Mouse (Mus musculus) stomach, embryonic 14.5 days (tissue): ENCODE results near the gene Sgsm1. TPM values are rescaled to one million over a fixed set of nuclear protein-coding genes. Genes with fewer than 3 reads are reported as not detected.

Experiments
- ATAC-seq: fragments of 200-750 bp; cut with Nextera tagmentation; 2 replicates; pipeline ENCODE4 v1.8.0; 2017; ENCODE audit warnings: low read depth, moderate TSS enrichment; ENCODE audit not compliant: insufficient number of reproducible peaks, insufficient read depth, low FRiP score
- H3K27ac ChIP-seq: fragments of 300-500 bp; sonication (generic); 2 replicates; pipeline ENCODE4 v1.5.1; 2014; ENCODE audit warnings: mild to moderate bottlenecking, low read length, moderate library complexity, mixed read lengths
- H3K27me3 ChIP-seq: fragments of 300-500 bp; sonication (generic); 2 replicates; pipeline ENCODE4 v1.6.1; 2014; ENCODE audit warnings: low read length, control low read depth, mixed read lengths; ENCODE audit not compliant: control insufficient read depth, insufficient read depth
- H3K36me3 ChIP-seq: fragments of 300-500 bp; sonication (generic); 2 replicates; pipeline ENCODE4 v1.6.1; 2014; ENCODE audit warnings: mild to moderate bottlenecking, control low read depth, low read length, moderate library complexity, mixed read lengths; ENCODE audit not compliant: control insufficient read depth, insufficient read depth
- H3K4me1 ChIP-seq: fragments of 300-500 bp; sonication (generic); 2 replicates; pipeline ENCODE4 v1.6.1; 2014; ENCODE audit warnings: low read length, control low read depth, mixed read lengths; ENCODE audit not compliant: control insufficient read depth, insufficient read depth
- H3K4me2 ChIP-seq: fragments of 300-500 bp; sonication (generic); replicated peaks from 2 replicates; pipeline ENCODE4 v1.6.1; 2014; ENCODE audit warnings: low read depth, low read length, control low read depth
- H3K4me3 ChIP-seq: fragments of 300-500 bp; sonication (generic); 2 replicates; pipeline ENCODE4 v1.5.1; 2014; ENCODE audit warnings: low read depth, low read length, control low read depth
- H3K9ac ChIP-seq: fragments of 300-500 bp; sonication (generic); replicated peaks from 2 replicates; pipeline ENCODE4 v1.6.1; 2014; ENCODE audit warnings: low read depth, mild to moderate bottlenecking, control low read depth, low read length, moderate library complexity, mixed read lengths
- H3K9me3 ChIP-seq: fragments of 300-500 bp; sonication (generic); 2 replicates; pipeline ENCODE4 v1.6.1; 2016; ENCODE audit warnings: low read depth, low read length, control low read depth; ENCODE audit not compliant: control insufficient read depth
- WGBS: fragments of 180-500 bp; shearing (Covaris S2); extraction: QIAGEN DNeasy Blood & Tissue Kit; methylation state at CpG from one replicate; pipeline ENCODE4 v1.1.7; 2014; 5-methylcytosine and 5-hydroxymethylcytosine counted together
- polyA plus RNA-seq: library from polyadenylated mRNA; unstranded; fragments of >200 nt; fragmentation: Nextera tagmentation; extraction: Ambion mirVana; gene quantifications from 2 replicates; pipeline ENCODE4 v1.2.1, GENCODE M21; 2014

Sgsm1 gene
- polyA plus RNA-seq, 1 experiment from 2014 or later = 6.4 TPM

- Histone ChIP-seq H3K9me3 (no peaks in the 10 kb centered on the region), H3K4me3 (no peak overlapping the region), H3K4me1 (peaks cover 12% of the 10 kb centered on the region; the same call in 1 of the 2 replicates), H3K4me2 (no peak overlapping the region), H3K27ac (no peak overlapping the region), H3K36me3 (no peaks in the 10 kb centered on the region), H3K27me3 (no peaks in the 10 kb centered on the region), H3K9ac (no peak overlapping the region)
- no peak for ATAC-seq
- 56% methylated on average over 14 of the region's 14 CpGs for WGBS
These were observed 94.1 kb downstream of the Sgsm1 start for GRCm38 (mm10) chr5:113216328-113216960.

GRCm38 (mm10) chr5:113215610-113216011, 95.0 kb downstream of the Sgsm1 start:
- no peak for ATAC-seq
- Histone ChIP-seq H3K4me2 (no peak overlapping the region), H3K4me1 (peaks cover 12% of the 10 kb centered on the region; the same call in 1 of the 2 replicates), H3K4me3 (no peak overlapping the region), H3K9me3 (no peaks in the 10 kb centered on the region), H3K9ac (no peak overlapping the region), H3K27me3 (no peaks in the 10 kb centered on the region), H3K36me3 (no peaks in the 10 kb centered on the region), H3K27ac (no peak overlapping the region)
- WGBS = 64% methylated on average over 9 of the region's 9 CpGs

GRCm38 (mm10) chr5:113214455-113214854, 96.1 kb downstream of the Sgsm1 start:
- 0 out of 2 replicates have a peak, but pooled peaks have one; percentile 21 for ATAC-seq
- 50% methylated on average over 11 of the region's 11 CpGs for WGBS
- Histone ChIP-seq H3K4me2 (no peak overlapping the region), H3K36me3 (no peaks in the 10 kb centered on the region), H3K4me3 (no peak overlapping the region), H3K4me1 (peaks cover 16% of the 10 kb centered on the region), H3K9me3 (no peaks in the 10 kb centered on the region), H3K9ac (no peak overlapping the region), H3K27me3 (no peaks in the 10 kb centered on the region), H3K27ac (no peak overlapping the region)

GRCm38 (mm10) chr5:113214041-113214440, 96.5 kb downstream of the Sgsm1 start:
- ATAC-seq = no peak
- Histone ChIP-seq H3K9me3 (no peaks in the 10 kb centered on the region), H3K27me3 (no peaks in the 10 kb centered on the region), H3K4me3 (no peak overlapping the region), H3K4me1 (peaks cover 20% of the 10 kb centered on the region), H3K9ac (no peak overlapping the region), H3K36me3 (no peaks in the 10 kb centered on the region), H3K27ac (no peak overlapping the region), H3K4me2 (no peak overlapping the region)
- 89% methylated on average over 8 of the region's 8 CpGs for WGBS

GRCm38 (mm10) chr5:113212156-113212835, 98.3 kb downstream of the Sgsm1 start:
- ATAC-seq = no peak
- H3K27me3 ChIP-seq = no peaks in the 10 kb centered on the region
- 68% methylated on average over 10 of the region's 10 CpGs for WGBS
- H3K9ac ChIP-seq = no peak overlapping the region
- H3K4me1 ChIP-seq = peaks cover 27% of the 10 kb centered on the region
- H3K4me2 ChIP-seq = no peak overlapping the region
- H3K9me3 ChIP-seq = no peaks in the 10 kb centered on the region
- no peak overlapping the region for H3K27ac ChIP-seq
- no peak overlapping the region for H3K4me3 ChIP-seq
- no peaks in the 10 kb centered on the region for H3K36me3 ChIP-seq

GRCm38 (mm10) chr5:113210314-113210713, 100.3 kb downstream of the Sgsm1 start:
- H3K9me3 ChIP-seq = no peaks in the 10 kb centered on the region
- peak overlapping the region; percentile 89; the same call in 1 of the 2 replicates for H3K27ac ChIP-seq
- H3K4me1 ChIP-seq = peaks cover 25% of the 10 kb centered on the region
- no peak overlapping the region for H3K4me3 ChIP-seq
- no peak overlapping the region for H3K9ac ChIP-seq
- H3K36me3 ChIP-seq = no peaks in the 10 kb centered on the region
- 76% methylated on average over 6 of the region's 6 CpGs for WGBS
- ATAC-seq = no peak
- no peaks in the 10 kb centered on the region for H3K27me3 ChIP-seq
- no peak overlapping the region for H3K4me2 ChIP-seq

GRCm38 (mm10) chr5:113209898-113210297, 100.7 kb downstream of the Sgsm1 start:
- ATAC-seq = no peak
- no peaks in the 10 kb centered on the region for H3K27me3 ChIP-seq
- H3K9ac ChIP-seq = no peak overlapping the region
- no peaks in the 10 kb centered on the region for H3K9me3 ChIP-seq
- H3K4me3 ChIP-seq = no peak overlapping the region
- no peak overlapping the region for H3K4me2 ChIP-seq
- peaks cover 25% of the 10 kb centered on the region for H3K4me1 ChIP-seq
- no peaks in the 10 kb centered on the region for H3K36me3 ChIP-seq
- WGBS = 81% methylated on average over 13 of the region's 13 CpGs
- H3K27ac ChIP-seq = peak overlapping the region; percentile 89

GRCm38 (mm10) chr5:113209401-113209750, 101.2 kb downstream of the Sgsm1 start:
- peak; percentile 16; the same call in 1 of the 2 replicates for ATAC-seq
- Histone ChIP-seq H3K4me3 (no peak overlapping the region), H3K27ac (peak overlapping the region; percentile 89), H3K9me3 (no peaks in the 10 kb centered on the region), H3K4me1 (peaks cover 25% of the 10 kb centered on the region), H3K27me3 (no peaks in the 10 kb centered on the region), H3K36me3 (no peaks in the 10 kb centered on the region), H3K9ac (no peak overlapping the region), H3K4me2 (0 out of 2 replicates have a peak overlapping the region, but pooled peaks have one; percentile 10)
- WGBS = 39% methylated on average over 11 of the region's 11 CpGs
